Mouse (Mus musculus) kidney, postnatal 0 days (tissue): ENCODE measurements around the gene Rbmy. TPM values are rescaled to one million over a fixed set of nuclear protein-coding genes. Genes with fewer than 3 reads are reported as not detected.
"Not testable (repeated sequence)": the region's sequence is repeated elsewhere in the genome, so short reads cannot be mapped to it uniquely, and the experiment has no call there.

ENCODE experiments used
- ATAC-seq: fragments of 200-750 bp; cut with Nextera tagmentation; replicated peaks from 2 replicates; pipeline ENCODE4 v1.8.0; 2017; ENCODE audit warnings: low read depth, moderate number of reproducible peaks, moderate TSS enrichment, moderate library complexity; ENCODE audit not compliant: low FRiP score
- DNase-seq: peaks from one replicate; pipeline ENCODE4 v3.0.0-alpha.2; 2016; ENCODE audit warnings: low spot score
- H3K27ac ChIP-seq: fragments of 300-500 bp; sonication (generic); 2 replicates; pipeline ENCODE4 v1.5.1; 2014; ENCODE audit warnings: mild to moderate bottlenecking
- H3K27me3 ChIP-seq: fragments of 300-500 bp; sonication (generic); 2 replicates; pipeline ENCODE4 v1.6.1; 2014; ENCODE audit warnings: low read length, mixed read lengths; ENCODE audit not compliant: insufficient read depth
- H3K36me3 ChIP-seq: fragments of 300-500 bp; sonication (generic); 2 replicates; pipeline ENCODE4 v1.6.1; 2014; ENCODE audit warnings: low read length, mixed read lengths; ENCODE audit not compliant: insufficient read depth
- H3K4me1 ChIP-seq: fragments of 300-500 bp; sonication (generic); replicated peaks from 2 replicates; pipeline ENCODE4 v1.6.1; 2014; ENCODE audit warnings: antibody characterized with exemption, low read length, mixed read lengths; ENCODE audit not compliant: insufficient read depth
- H3K4me2 ChIP-seq: fragments of 300-500 bp; sonication (generic); 2 replicates; pipeline ENCODE4 v1.6.1; 2014; ENCODE audit warnings: mild to moderate bottlenecking, low read length, moderate library complexity, mixed read lengths
- H3K4me3 ChIP-seq: fragments of 300-500 bp; sonication (generic); replicated peaks from 2 replicates; pipeline ENCODE4 v1.5.1; 2014; ENCODE audit warnings: low read depth, low read length
- H3K9ac ChIP-seq: fragments of 300-500 bp; sonication (generic); 2 replicates; pipeline ENCODE4 v1.6.1; 2014; ENCODE audit warnings: low read depth, low read length
- H3K9me3 ChIP-seq: fragments of 300-500 bp; sonication (generic); replicated peaks from 2 replicates; pipeline ENCODE4 v1.6.1; 2016; ENCODE audit warnings: low read length, inconsistent platforms, mixed read lengths
- WGBS: fragments of 180-500 bp; shearing (Covaris S2); extraction: QIAGEN DNeasy Blood & Tissue Kit; methylation state at CpG from one replicate; pipeline ENCODE4 v1.1.7; 2014; 5-methylcytosine and 5-hydroxymethylcytosine counted together
- polyA plus RNA-seq: library from polyadenylated mRNA; unstranded; fragments of >200 nt; fragmentation: Nextera tagmentation; extraction: Ambion mirVana; gene quantifications from 2 replicates; pipeline ENCODE4 v1.2.1, GENCODE M21; 2015

Rbmy gene
- polyA plus RNA-seq, result not detected in 2 replicates

DNA sequence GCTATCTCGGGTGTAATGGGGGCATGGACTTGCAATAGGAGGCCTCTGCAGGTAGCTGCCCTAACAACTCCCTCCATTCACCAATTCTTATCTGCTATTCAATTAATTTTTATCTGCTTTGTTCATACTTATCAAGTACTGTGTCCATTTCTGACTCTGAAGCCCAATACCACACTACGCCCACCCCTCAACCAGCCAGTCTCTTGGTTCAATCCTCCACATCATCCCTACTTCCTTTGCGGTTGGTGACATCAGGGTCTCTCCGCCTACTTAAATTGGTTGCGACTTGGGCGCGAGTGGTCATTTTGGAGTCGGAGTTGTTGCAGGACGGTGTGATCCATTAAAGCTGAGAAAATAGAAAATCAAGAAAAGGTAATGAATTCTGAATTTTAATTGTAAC, at the start of gene Rbmy, which contains the start of gene Gm10256:
TSS of gene Rbmy (plus strand) at position 301 of the 400 bp plus-strand sequence.
TSS of gene Gm10256 (plus strand) at position 320 of the 400 bp plus-strand sequence.
- H3K4me1 ChIP-seq, H3K4me2 ChIP-seq, H3K4me3 ChIP-seq, ATAC-seq, H3K9me3 ChIP-seq, H3K36me3 ChIP-seq, H3K27ac ChIP-seq, H3K27me3 ChIP-seq, H3K9ac ChIP-seq, DNase-seq: not testable (repeated sequence)
- no CpG with 5 or more reads among the region's 9 CpGs for WGBS

- not testable (repeated sequence) for H3K4me3 ChIP-seq, H3K27ac ChIP-seq, H3K4me2 ChIP-seq, DNase-seq, H3K4me1 ChIP-seq, H3K9me3 ChIP-seq, H3K9ac ChIP-seq, H3K36me3 ChIP-seq, ATAC-seq, H3K27me3 ChIP-seq
- WGBS, result no CpG with 5 or more reads among the region's 8 CpGs
Observed at GRCm38 (mm10) chrY:2796105-2796504, 34.4 kb upstream of the Rbmy start, which contains the start of gene Gm4064. TSS of gene Gm4064 (minus strand) at chrY:2796205.

Other genes with a start within 250 kb of the Rbmy start
- not detected in 2 replicates for gene H2al2c, start 231.6 kb upstream of the Rbmy start, polyA plus RNA-seq
- gene Sry, start 167.0 kb upstream of the Rbmy start, polyA plus RNA-seq, result not detected in 2 replicates
- gene H2al2b, start 110.0 kb upstream of the Rbmy start, polyA plus RNA-seq, result not detected in 2 replicates
- gene Gm4064, start 34.5 kb upstream of the Rbmy start, polyA plus RNA-seq, result not detected in 2 replicates
- gene Gm10256, start within 50 bp of the Rbmy start, polyA plus RNA-seq, result 0.34 TPM in 1 of 2 replicates, not detected in the other
- not detected in 2 replicates for gene Gm10352, start 70.3 kb downstream of the Rbmy start, polyA plus RNA-seq
- not detected in 2 replicates for gene Gm29289, start 101.9 kb downstream of the Rbmy start, polyA plus RNA-seq